Comparison of ENCODE assay signal across 16 mouse cellular contexts in the genomic region with DNA sequence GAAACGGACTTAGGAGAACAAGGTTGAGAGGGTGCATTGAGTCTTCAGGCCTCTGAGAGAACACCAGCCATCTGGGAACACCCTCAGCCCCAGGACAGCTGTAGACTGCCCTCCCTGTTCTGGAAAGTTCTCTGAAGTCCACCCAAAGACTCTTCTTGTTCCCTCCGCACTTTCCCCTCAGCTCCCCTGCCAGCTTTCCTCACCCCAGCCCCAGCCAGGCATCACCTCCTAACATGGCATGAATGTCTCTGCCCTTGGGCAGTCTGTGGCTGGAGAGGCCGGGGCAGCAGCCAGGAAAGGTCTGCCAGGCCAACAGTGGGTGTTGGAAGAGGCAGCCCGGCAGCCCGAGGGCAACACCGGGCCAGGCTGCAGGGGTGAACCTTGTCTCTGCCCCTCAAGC. TPM values are rescaled to one million over a fixed set of nuclear protein-coding genes. Genes with fewer than 3 reads are reported as not detected.
DNase-seq lines count a peak whose midpoint lies in the region; ATAC-seq lines count a peak whose summit lies in the region.
"Had no signal": no experiment of that assay in that cellular context is flagged by ENCODE, and none has a peak within 500 bp of the region (broad histone marks: within the 10 kb centered on the region; RNA-seq: fewer than 3 reads in every experiment).

No protein-coding gene starts in this region.

- no peaks in the 10 kb centered on the region for H3K9me3 ChIP-seq in heart, embryonic 12.5 days (replicated peaks)
- no peaks in the 10 kb centered on the region for H3K9me3 ChIP-seq in midbrain, embryonic 10.5 days (replicated peaks)
- no peaks in the 10 kb centered on the region for H3K9me3 ChIP-seq in midbrain, embryonic 13.5 days
- no peaks in the 10 kb centered on the region for H3K9me3 ChIP-seq in heart, embryonic 10.5 days
- H3K9me3 ChIP-seq: embryonic facial prominence, embryonic 15.5 days; heart, embryonic 13.5 days; hindbrain, embryonic 13.5 days; intestine, embryonic 15.5 days; limb, embryonic 13.5 days; neural tube, embryonic 12.5 days had no signal

- H3K4me1 ChIP-seq in heart, embryonic 12.5 days (replicated peaks) = peaks cover 37% of the 10 kb centered on the region
- peaks cover 77% of the 10 kb centered on the region for H3K4me1 ChIP-seq in midbrain, embryonic 10.5 days
- H3K4me1 ChIP-seq in midbrain, embryonic 13.5 days (replicated peaks) = peaks cover 34% of the 10 kb centered on the region
- peaks cover 66% of the 10 kb centered on the region for H3K4me1 ChIP-seq in heart, embryonic 10.5 days

- ATAC-seq in heart, embryonic 12.5 days (ENCODE audit: insufficient number of reproducible peaks, low FRiP score) = no peak
- ATAC-seq in midbrain, embryonic 13.5 days = no peak
- no peak for ATAC-seq in cerebellum, adult (ENCODE audit: insufficient number of reproducible peaks, low FRiP score, low TSS enrichment)
- ATAC-seq: CD4-positive, CD25-positive, alpha-beta regulatory T cell, adult 4 months; intestine, embryonic 15.5 days had no signal

- H3K27me3 ChIP-seq in heart, embryonic 12.5 days (replicated peaks) = peaks cover 28% of the 10 kb centered on the region
- no peaks in the 10 kb centered on the region for H3K27me3 ChIP-seq in midbrain, embryonic 10.5 days (ENCODE audit: low read depth, poor library complexity, severe bottlenecking)
- no peaks in the 10 kb centered on the region for H3K27me3 ChIP-seq in midbrain, embryonic 13.5 days
- peaks cover 31% of the 10 kb centered on the region; the same call in 1 of the 2 replicates for H3K27me3 ChIP-seq in heart, embryonic 10.5 days (ENCODE audit: insufficient read depth, poor library complexity, severe bottlenecking)
- H3K27me3 ChIP-seq: embryonic facial prominence, embryonic 15.5 days; hindbrain, embryonic 13.5 days; intestine, embryonic 15.5 days; limb, embryonic 13.5 days; neural tube, embryonic 12.5 days had no signal

- no peak overlapping the region for H3K4me3 ChIP-seq in heart, embryonic 12.5 days
- H3K4me3 ChIP-seq in midbrain, embryonic 10.5 days = no peak overlapping the region
- no peak overlapping the region for H3K4me3 ChIP-seq in midbrain, embryonic 13.5 days (replicated peaks)
- no peak overlapping the region for H3K4me3 ChIP-seq in heart, embryonic 10.5 days
- H3K4me3 ChIP-seq: embryonic facial prominence, embryonic 15.5 days; heart, embryonic 13.5 days; hindbrain, embryonic 13.5 days; intestine, embryonic 15.5 days; limb, embryonic 13.5 days; neural tube, embryonic 12.5 days had no signal

- 72% methylated on average over 6 of the region's 6 CpGs for WGBS in heart, embryonic 12.5 days
- 87% methylated on average over 6 of the region's 6 CpGs for WGBS in midbrain, embryonic 10.5 days
- WGBS in midbrain, embryonic 13.5 days = 91% methylated on average over 6 of the region's 6 CpGs
- WGBS in heart, embryonic 10.5 days = 73% methylated on average over 6 of the region's 6 CpGs

- no peaks in the 10 kb centered on the region for H3K36me3 ChIP-seq in heart, embryonic 12.5 days
- H3K36me3 ChIP-seq in midbrain, embryonic 10.5 days = no peaks in the 10 kb centered on the region
- no peaks in the 10 kb centered on the region for H3K36me3 ChIP-seq in midbrain, embryonic 13.5 days
- H3K36me3 ChIP-seq in heart, embryonic 10.5 days = no peaks in the 10 kb centered on the region
- H3K36me3 ChIP-seq: embryonic facial prominence, embryonic 15.5 days; heart, embryonic 13.5 days; hindbrain, embryonic 13.5 days; intestine, embryonic 15.5 days; limb, embryonic 13.5 days; neural tube, embryonic 12.5 days had no signal

- no peak overlapping the region for H3K27ac ChIP-seq in heart, embryonic 12.5 days (ENCODE audit: poor library complexity, severe bottlenecking)
- H3K27ac ChIP-seq in midbrain, embryonic 10.5 days (replicated peaks) = peak overlapping the region; percentile 43
- no peak overlapping the region for H3K27ac ChIP-seq in midbrain, embryonic 13.5 days
- H3K27ac ChIP-seq in heart, embryonic 10.5 days = peak overlapping the region; percentile 10; the same call in 1 of the 2 replicates
- H3K27ac ChIP-seq: embryonic facial prominence, embryonic 15.5 days; heart, embryonic 13.5 days; intestine, embryonic 15.5 days; kidney, postnatal 0 days; limb, embryonic 13.5 days; neural tube, embryonic 12.5 days had no signal

- no peak overlapping the region for H3K4me2 ChIP-seq in heart, embryonic 12.5 days
- H3K4me2 ChIP-seq in midbrain, embryonic 13.5 days (replicated peaks) = no peak overlapping the region
- H3K4me2 ChIP-seq: embryonic facial prominence, embryonic 15.5 days; heart, embryonic 13.5 days; hindbrain, embryonic 13.5 days; intestine, embryonic 15.5 days; limb, embryonic 13.5 days; neural tube, embryonic 12.5 days had no signal

- no peak overlapping the region for H3K9ac ChIP-seq in heart, embryonic 12.5 days
- H3K9ac ChIP-seq in midbrain, embryonic 13.5 days (replicated peaks) = no peak overlapping the region
- H3K9ac ChIP-seq: embryonic facial prominence, embryonic 15.5 days; heart, embryonic 13.5 days; hindbrain, embryonic 13.5 days; intestine, embryonic 15.5 days; limb, embryonic 13.5 days; neural tube, embryonic 12.5 days had no signal

- DNase-seq in heart, adult 11 months = peak; percentile 98
- DNase-seq in midbrain, embryonic 10.5 days (ENCODE audit: low spot score) = no peak
- no peak for DNase-seq in heart, embryonic 10.5 days (ENCODE audit: low spot score)
- DNase-seq in cerebellum, adult 9-11 months = no peak
- DNase-seq: layer of hippocampus, adult 9-11 months had no signal

RNA-seq across cellular contexts. Expression of gene Alpl, which starts 27.4 kb away (rescaled TPM):
- polyA plus RNA-seq in heart, embryonic 12.5 days (2016; fragmentation: Nextera tagmentation; extraction: Ambion mirVana) = 1.7 and 2.2 TPM in 2 replicates
- polyA plus RNA-seq in midbrain, embryonic 10.5 days (2016; fragmentation: Nextera tagmentation; extraction: Ambion mirVana) = 34.2 and 38.6 TPM in 2 replicates
- polyA plus RNA-seq in midbrain, embryonic 13.5 days (2015; fragmentation: Nextera tagmentation; extraction: Ambion mirVana) = 8.0 and 9.3 TPM in 2 replicates
- polyA plus RNA-seq in heart, embryonic 10.5 days (2016; fragmentation: Nextera tagmentation; extraction: Ambion mirVana) = 1.0 and 4.5 TPM in 2 replicates

Comparison
In these comparisons a context has a peak if more than half of its experiments do, and no peak if none do; other contexts are left out.
1. H3K27ac ChIP-seq: peak in midbrain, embryonic 10.5 days (single experiment) and heart, embryonic 10.5 days (single experiment); none in heart, embryonic 12.5 days (single experiment) and midbrain, embryonic 13.5 days (single experiment).